Mouse (Mus musculus): ENCODE results near the gene Irf2.
A peak's percentile ranks its signal among the peaks of the same experiment; 100 is the strongest.

Gene Irf2

GRCm38 (mm10) chr8:46883232-46884000 lies 143.9 kb downstream of the Irf2 start:
- DNase-seq: no peak

DNA sequence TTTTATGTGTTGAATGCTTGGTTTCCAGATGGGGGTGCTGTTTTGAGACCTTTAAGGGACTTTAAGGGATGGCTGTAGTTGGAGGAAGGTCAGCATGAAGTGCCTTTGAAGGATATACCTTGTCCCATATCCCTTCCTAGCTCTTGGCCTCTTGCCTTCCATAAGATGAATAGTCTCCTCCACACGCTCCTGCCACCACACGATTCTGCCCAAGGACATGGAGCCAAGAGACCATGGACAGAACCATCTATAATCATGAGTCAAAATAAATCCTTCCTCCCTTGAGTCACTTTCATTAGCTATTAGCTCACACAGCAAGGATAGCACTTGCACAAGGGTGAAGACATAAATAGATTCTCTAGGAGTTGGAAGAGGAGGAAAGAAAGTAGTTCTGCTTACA lies 146.3 kb downstream of the Irf2 start:
- no peak for DNase-seq

- DNase-seq: no peak
Observed at GRCm38 (mm10) chr8:46886216-46886615, 146.7 kb downstream of the Irf2 start.

DNA sequence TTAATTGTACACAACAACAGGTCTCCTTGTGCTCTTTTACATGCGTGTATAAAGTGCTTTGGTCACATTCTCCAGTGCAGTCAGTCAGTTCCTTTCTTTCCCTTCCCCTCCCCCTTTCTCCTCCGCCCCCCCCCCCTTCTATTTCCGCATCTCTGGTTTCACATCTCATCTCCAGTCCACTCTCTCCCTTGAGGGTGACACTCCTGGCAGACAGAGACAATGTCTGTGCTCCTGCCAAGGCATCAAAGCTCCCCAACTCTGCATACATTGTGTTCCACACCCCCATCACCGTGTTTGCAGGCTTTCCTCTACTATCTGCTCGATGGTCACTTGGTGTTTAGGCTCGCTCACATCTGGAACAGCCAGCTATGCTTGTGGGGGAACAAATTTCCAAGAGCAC lies 147.9 kb downstream of the Irf2 start:
- DNase-seq: no peak

- no peak for DNase-seq
Observed at GRCm38 (mm10) chr8:46888575-46888974, 149.0 kb downstream of the Irf2 start.

- DNase-seq: no peak
Observed at GRCm38 (mm10) chr8:46890241-46890640, 150.7 kb downstream of the Irf2 start.

GRCm38 (mm10) chr8:46892511-46893273 lies 153.2 kb downstream of the Irf2 start:
- DNase-seq: peak; percentile 90

DNA sequence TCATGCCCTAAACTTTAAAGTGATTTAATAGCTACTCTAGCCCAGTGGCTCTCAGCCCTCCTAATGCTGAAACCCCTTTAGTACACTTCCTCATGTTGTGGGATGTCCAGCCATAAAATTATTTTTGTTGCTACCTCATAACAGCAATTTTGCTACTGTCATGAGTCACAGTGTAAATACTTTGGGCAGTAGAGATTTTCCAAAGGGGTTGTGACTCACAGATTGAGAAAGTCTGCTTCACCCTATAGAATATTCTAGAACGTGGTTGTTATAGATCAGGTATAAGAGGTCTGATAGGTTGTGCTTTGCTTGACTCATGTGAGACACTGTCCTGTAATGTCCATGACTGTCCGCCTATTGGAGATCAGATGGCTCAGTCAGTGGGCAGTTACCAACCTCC lies 154.9 kb downstream of the Irf2 start:
- no peak for DNase-seq

GRCm38 (mm10) chr8:46896005-46896404 lies 156.5 kb downstream of the Irf2 start:
- DNase-seq: no peak

- DNase-seq: no peak
Observed at GRCm38 (mm10) chr8:46896704-46897103, 157.2 kb downstream of the Irf2 start.
